Mouse (Mus musculus) mouse trophoblast stem cell (cell line): ENCODE results near the gene Pigb.

ENCODE experiments used
- in situ Hi-C, 2 experiments: fragments of 300-500 bp; cut with MseI, MboI; formaldehyde crosslinking; loops; 2 replicates in 1 of 2; 3 replicates in 1 of 2; pipeline ENCODE4 v1.15.1; 2025

Pigb gene

GRCm38 (mm10) chr9:72996806-72997205 lies 43.4 kb downstream of the Pigb start:
- in situ Hi-C loops = no loop called here

- in situ Hi-C loops = no loop called here
Observed at GRCm38 (mm10) chr9:72996167-72996566, 44.0 kb downstream of the Pigb start.

- in situ Hi-C loops = no loop called here
Observed at GRCm38 (mm10) chr9:72992576-72992975, 47.6 kb downstream of the Pigb start.

DNA sequence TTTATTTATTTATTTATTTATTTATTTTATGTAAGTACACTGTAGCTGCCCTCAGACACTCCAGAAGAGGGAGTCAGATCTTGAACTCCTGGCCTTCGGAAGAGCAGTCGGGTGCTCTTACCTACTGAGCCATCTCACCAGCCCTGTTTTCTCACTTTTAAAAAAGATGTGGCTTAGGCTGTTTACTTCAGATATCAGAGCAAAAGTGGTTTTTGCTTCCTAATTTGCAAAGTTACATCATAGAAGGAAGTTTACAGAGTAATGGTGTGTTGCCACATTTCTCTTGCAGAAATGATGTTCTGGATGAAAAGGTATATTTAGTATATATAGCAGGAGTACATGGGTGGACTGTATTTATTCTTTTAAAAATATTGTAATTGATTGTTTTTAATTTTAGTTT lies 48.8 kb downstream of the Pigb start:
- in situ Hi-C loops = no loop called here

DNA sequence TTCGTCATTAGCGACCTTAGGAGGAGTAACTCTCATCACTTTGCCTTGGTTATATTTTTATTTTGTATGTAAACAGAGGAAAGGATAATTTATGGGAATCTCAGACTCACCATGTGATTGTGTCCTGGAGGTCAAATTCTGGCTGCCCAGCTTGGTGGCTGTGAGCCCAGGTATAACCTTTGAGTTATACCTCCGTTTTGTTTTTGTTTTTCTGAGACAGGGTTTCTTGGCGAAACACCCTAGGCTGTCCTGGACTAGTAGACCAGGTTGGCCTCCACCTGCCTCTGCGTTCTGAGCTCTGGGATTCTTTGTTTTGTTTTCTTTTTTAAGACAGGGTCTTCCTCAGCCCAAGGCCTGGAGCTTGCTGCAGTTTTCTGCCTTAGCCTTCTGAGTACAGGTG lies 51.5 kb downstream of the Pigb start:
- in situ Hi-C loops = no loop called here

DNA sequence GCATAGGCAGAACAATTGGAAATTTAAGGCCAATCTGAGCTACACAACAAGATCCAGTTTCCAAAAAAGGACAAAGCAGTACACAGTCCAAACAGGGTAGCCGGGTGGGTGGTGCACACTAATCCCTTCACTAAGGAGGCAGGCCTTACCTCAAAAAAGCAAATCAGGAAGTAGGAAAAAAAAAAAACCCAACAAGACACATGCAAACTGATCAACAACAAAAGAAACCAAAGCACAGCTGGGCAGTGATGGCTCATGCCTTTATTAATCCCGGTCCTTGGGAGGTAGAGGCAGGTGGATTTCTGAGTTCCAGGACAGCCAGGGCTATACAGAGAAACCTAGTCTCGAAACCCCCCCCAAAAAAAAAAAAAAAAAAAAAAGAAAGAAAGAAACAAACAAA lies 52.5 kb downstream of the Pigb start:
- in situ Hi-C loops = no loop called here

DNA sequence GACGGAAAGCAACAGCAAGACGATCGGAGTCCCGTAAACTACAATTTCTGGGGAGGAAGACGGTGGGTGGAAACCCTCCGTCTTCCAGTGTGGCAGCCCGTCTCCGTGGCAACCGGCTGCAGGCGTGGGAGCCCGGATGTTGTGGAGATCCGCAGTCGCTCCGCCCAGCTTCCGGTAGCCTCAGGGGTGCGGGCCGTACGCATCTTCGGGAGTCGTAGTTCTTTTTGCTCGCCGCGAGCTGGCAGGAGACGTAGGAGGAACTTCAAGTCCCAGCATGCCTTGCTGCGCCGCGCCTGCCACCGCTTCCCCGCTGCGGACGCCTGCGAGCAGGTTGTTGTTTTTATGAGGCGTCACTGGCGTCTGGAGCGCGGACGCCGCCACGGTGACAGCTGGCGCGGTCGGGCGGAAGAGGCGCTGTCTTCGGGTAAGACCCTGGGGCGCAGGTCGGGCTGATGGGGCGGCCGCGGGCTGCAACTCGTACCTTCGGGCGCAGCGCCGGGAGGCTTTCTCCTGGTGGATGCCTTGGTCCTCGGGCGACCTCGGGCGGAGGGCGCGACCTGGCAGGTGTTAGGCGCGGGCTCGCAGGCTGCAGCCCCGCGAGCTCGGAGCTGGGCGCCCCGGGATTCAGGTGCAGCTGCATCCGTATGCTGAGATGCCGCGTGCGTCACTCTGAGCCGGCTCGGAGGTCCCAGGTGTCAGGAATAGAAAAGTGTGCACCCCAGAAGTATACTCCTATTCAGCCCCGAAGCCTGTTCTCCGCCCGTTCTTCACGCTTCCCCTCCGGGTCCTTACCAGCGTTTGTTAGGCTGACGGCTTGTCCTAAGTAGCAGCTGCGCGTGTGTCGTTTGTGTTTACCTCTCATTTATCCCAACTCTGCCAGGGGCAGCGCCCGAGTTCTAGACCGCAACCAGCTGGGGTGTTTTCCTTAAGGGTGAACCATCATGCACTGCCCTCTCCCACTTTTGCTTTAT lies 54.6 kb downstream of the Pigb start, which contains the start of the genes Ccpg1os and Ccpg1:
Gene Ccpg1os, minus strand, starts transcription at position 133 of the 971 bp plus-strand sequence.
Gene Ccpg1, plus strand, starts transcription at position 180 of the 971 bp plus-strand sequence.
- in situ Hi-C loops = no loop called here

- in situ Hi-C loops = no loop called here
Observed at GRCm38 (mm10) chr9:72983066-72983465, 57.1 kb downstream of the Pigb start.

- in situ Hi-C loops = no loop called here
Observed at GRCm38 (mm10) chr9:72975242-72975641, 64.9 kb downstream of the Pigb start.

GRCm38 (mm10) chr9:72974734-72975133 lies 65.4 kb downstream of the Pigb start:
- in situ Hi-C loops = no loop called here

DNA sequence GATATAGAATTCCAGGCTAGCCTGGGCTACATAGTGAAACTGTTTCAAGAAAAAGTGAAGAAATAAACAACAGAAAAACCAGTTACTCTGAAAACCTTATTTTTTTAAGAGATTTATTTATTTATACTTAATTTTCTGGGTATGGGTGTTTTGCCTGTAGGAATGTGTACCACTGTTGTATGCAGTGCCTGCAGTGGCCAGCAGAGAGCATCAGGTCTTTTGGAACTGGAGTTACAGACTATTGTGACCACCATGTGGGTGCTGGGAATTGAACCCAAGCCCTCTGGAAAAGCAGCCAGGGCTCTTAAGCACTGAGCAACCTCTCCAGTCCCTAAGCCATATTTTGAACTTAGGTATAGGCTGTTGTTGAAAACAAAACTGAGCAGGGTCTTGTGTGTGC lies 67.2 kb downstream of the Pigb start:
- in situ Hi-C loops = no loop called here

DNA sequence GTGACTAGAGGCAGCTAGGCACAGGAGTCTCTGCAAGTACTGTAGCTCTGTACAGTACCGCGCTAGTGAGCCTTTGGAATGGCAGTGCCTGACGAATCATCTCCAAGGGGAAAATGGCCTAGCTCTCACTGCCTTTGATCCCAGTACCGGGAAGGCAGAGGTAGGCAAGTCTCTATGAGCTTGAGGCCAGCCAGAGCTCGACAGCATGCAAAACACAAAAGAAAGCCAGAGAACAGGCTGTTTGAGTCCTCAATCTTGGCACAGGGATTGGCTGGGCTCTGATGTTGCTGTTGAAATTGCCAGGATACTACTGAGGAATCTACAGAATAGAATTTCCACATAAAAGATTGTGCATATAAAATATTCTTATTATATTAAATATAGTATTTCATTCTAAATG lies 67.7 kb downstream of the Pigb start:
- in situ Hi-C loops = no loop called here

GRCm38 (mm10) chr9:72969874-72970273 lies 70.3 kb downstream of the Pigb start:
- in situ Hi-C loops = loop anchor here in 1 of 2 experiments (10.0 kb wide), 1 partner anchor 125 kb away; no protein-coding TSS in a partner anchor

DNA sequence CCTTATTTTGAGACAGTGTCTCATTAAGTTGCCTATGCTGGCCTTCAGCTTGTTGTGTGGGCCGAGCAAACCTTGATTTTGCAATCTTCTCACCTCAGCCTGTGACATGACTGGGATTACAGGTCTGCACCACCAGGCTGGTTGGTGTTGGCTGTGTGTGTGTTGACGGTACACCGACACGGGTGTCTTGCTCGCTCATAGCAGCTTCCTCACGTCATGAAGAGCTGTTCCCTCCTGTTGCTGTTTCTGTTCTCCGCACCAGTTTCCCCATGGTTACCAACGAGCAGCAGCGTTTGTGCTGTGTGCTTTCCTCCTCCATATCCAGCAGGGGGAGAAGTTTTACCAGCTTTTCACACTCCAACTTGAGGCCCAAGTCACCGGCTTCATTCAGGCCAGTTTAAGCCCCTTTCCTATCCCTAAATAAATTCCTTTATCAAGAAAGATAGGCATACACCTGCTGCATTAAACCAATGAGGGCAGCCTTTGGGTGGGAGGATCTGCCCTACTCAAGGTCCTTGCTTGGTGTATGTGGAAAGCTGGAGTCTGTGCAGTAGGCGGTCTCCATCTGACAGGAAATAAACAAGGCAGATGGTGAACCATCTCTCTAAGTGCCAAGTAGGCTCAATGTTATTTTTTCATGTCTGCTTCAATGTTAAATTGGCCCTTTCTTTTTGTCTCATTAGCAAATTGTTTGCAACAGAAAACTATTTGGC lies 71.7 kb downstream of the Pigb start:
- in situ Hi-C loops = loop anchor here in 1 of 2 experiments (10.0 kb wide), 1 partner anchor 126 kb away; no protein-coding TSS in a partner anchor

DNA sequence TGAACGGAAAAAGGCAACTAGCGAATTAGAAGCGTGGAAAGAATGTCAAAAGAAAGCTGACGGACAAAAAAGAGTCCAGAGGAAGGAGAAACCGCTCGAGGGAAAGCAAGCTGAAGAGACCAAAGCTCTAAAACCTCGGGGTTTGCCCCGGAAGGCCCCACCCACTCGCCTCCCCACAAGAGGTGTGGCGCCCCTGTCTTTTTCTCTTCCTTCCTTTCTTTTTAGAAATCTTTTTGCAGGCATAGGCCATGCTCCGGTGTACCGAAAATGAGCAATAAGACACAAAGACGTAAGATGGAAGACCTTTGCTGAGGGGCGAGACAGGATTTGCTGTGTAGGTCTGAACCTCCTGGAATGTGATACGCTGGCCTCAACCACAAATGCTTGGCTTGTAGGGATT lies 78.2 kb downstream of the Pigb start:
- in situ Hi-C loops = loop anchor here in 1 of 2 experiments (10.0 kb wide), 1 partner anchor 133 kb away; no protein-coding TSS in a partner anchor

GRCm38 (mm10) chr9:72961346-72961745 lies 78.8 kb downstream of the Pigb start:
- in situ Hi-C loops = loop anchor here in 1 of 2 experiments (10.0 kb wide), 1 partner anchor 133 kb away; no protein-coding TSS in a partner anchor

DNA sequence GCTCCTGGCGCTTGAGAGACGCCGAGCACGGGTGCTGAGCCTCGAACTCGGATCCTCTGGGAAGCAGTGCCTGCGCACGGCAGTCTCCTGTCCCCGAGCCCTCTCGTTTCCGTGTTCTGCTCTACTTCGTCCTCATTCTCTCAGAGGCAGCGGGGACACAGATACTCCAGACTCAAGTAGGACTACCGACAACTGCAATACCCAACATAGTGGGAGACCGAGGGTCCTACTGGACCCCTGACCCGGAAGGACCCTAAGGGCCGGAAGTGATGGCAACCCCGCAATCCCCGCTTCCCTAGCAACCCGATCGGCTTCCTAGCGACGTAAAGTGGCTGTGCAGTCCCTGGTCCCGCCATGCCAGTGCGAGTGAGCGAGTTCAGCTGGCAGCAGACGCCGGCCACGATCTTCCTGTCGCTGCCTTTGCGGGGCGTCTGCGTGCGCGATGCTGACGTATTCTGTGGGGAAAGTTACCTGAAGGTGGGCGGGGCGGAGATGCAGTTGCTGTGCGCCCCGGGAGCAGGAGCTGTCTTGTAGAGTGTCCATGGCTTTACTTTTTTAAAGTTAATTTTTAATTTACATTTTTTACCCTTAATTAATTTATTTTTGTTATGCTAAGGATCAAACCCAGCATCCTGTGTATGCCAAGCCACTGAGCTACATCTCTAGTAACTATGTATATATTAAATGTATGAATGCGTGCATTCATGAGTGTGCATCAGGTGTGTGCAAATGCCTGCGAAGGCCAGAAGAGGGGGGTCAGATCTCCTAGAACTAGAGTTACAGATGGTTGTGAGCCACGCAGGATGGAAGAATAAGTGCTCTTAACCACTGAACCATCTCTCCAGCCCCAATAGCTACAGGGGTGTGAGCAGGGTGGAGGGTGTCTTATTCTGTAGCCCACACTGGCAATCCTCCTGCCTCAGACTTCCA lies 81.4 kb downstream of the Pigb start, which contains the start of the genes Dyx1c1 and Gm44503:
Gene Dyx1c1, plus strand, starts transcription at position 265 of the 930 bp plus-strand sequence.
Gene Gm44503, plus strand, starts transcription at position 332 of the 930 bp plus-strand sequence.
- in situ Hi-C loops = no loop called here
